Mouse (Mus musculus) MEL (cell line): ENCODE data around the gene Pcnt. TPM values are rescaled to one million over a fixed set of nuclear protein-coding genes. Genes with fewer than 3 reads are reported as not detected.

Experiments used
- DNase-seq: peaks from one replicate; pipeline ENCODE4 v3.0.0; 2011; ENCODE audit warnings: low read depth, low spot score
- H3K27ac ChIP-seq: 2 replicates; pipeline ENCODE4 v1.5.1; 2012; ENCODE audit warnings: low read depth, mild to moderate bottlenecking, control low read depth, low read length, moderate library complexity; ENCODE audit not compliant: control insufficient read depth
- H3K27me3 ChIP-seq, 2 experiments: fragments of 150-350 bp in 1 of 2; sonication (generic) in 1 of 2; 2 replicates each; pipeline ENCODE4 v1.6.1; 2012; ENCODE audit warnings: low read length in 2 of 2, mild to moderate bottlenecking in 2 of 2, improper control_type of control experiment in 1 of 2, moderate library complexity in 1 of 2; ENCODE audit not compliant: insufficient read depth in 2 of 2, control insufficient read depth in 1 of 2
- H3K36me3 ChIP-seq, 2 experiments: 2 replicates each; pipeline ENCODE4 v1.6.1; 2012 to 2014; ENCODE audit warnings: low read length in 2 of 2, improper control_type of control experiment in 1 of 2, inconsistent platforms in 1 of 2, mild to moderate bottlenecking in 1 of 2; ENCODE audit not compliant: insufficient read depth in 2 of 2, control insufficient read depth in 1 of 2
- H3K4me1 ChIP-seq, 2 experiments: fragments of 150-350 bp in 1 of 2; sonication (generic) in 1 of 2; 2 replicates each; pipeline ENCODE4 v1.6.1; 2012; ENCODE audit warnings: low read length in 2 of 2, improper control_type of control experiment in 1 of 2, mild to moderate bottlenecking in 1 of 2; ENCODE audit not compliant: insufficient read depth in 2 of 2, control insufficient read depth in 1 of 2
- H3K4me3 ChIP-seq, 2 experiments: fragments of 150-350 bp in 1 of 2; sonication (generic) in 1 of 2; 2 replicates each; pipeline ENCODE4 v1.5.1; 2012; ENCODE audit warnings: low read depth in 2 of 2, low read length in 2 of 2, mild to moderate bottlenecking in 2 of 2, moderate library complexity in 2 of 2, control low read depth in 1 of 2, improper control_type of control experiment in 1 of 2; ENCODE audit not compliant: control insufficient read depth in 1 of 2, insufficient read depth in 1 of 2
- H3K79me2 ChIP-seq: 2 replicates; pipeline ENCODE4 v1.6.1; 2012; ENCODE audit warnings: mild to moderate bottlenecking, low read length, moderate library complexity; ENCODE audit not compliant: control insufficient read depth, poor library complexity, insufficient read depth
- H3K9ac ChIP-seq: 2 replicates; pipeline ENCODE4 v1.6.1; 2012; ENCODE audit warnings: low read depth, mild to moderate bottlenecking, control low read depth, low read length, moderate library complexity; ENCODE audit not compliant: control insufficient read depth, poor library complexity, severe bottlenecking
- H3K9me3 ChIP-seq: fragments of 150-350 bp; sonication (generic); replicated peaks from 2 replicates; pipeline ENCODE4 v1.6.1; 2012; ENCODE audit warnings: mild to moderate bottlenecking, low read length, improper control_type of control experiment, moderate library complexity; ENCODE audit not compliant: insufficient read depth
- CHD1 ChIP-seq: IDR thresholded peaks from 2 replicates; pipeline ENCODE4 v1.6.1; 2012; ENCODE audit warnings: low read depth, mild to moderate bottlenecking, inconsistent platforms, low read length, improper control_type of control experiment
- CHD2 ChIP-seq: IDR thresholded peaks from 2 replicates; pipeline ENCODE4 v1.6.1; 2011; ENCODE audit warnings: low read length, improper control_type of control experiment
- ELF1 ChIP-seq: IDR thresholded peaks from 2 replicates; pipeline ENCODE4 v1.6.1; 2014; ENCODE audit warnings: low read depth, mild to moderate bottlenecking, inconsistent platforms, low read length, improper control_type of control experiment, moderate library complexity
- EP300 ChIP-seq, 2 experiments: IDR thresholded peaks; 2 replicates each; pipeline ENCODE4 v1.6.1; 2011; ENCODE audit warnings: improper control_type of control experiment in 2 of 2, low read length in 2 of 2, low read depth in 1 of 2, mild to moderate bottlenecking in 1 of 2
- GATA1 ChIP-seq: IDR thresholded peaks from 2 replicates; pipeline ENCODE4 v1.6.1; 2011; ENCODE audit warnings: low read depth, low read length, improper control_type of control experiment
- KAT2A ChIP-seq: conservative IDR thresholded peaks from 2 replicates; pipeline ENCODE4 v1.6.1; 2012; ENCODE audit warnings: low read depth, low read length, improper control_type of control experiment, inconsistent platforms
- MEF2A ChIP-seq: IDR thresholded peaks from 2 replicates; pipeline ENCODE4 v1.6.1; 2014; ENCODE audit warnings: low read depth, mild to moderate bottlenecking, inconsistent platforms, low read length, improper control_type of control experiment; ENCODE audit not compliant: poor library complexity, insufficient replicate concordance, severe bottlenecking; ENCODE audit errors: extremely low read depth
- POLR2A ChIP-seq, 2 experiments: IDR thresholded peaks; 2 replicates each; pipeline ENCODE4 v1.6.1; 2011 to 2012; ENCODE audit warnings: low read length in 2 of 2, mild to moderate bottlenecking in 2 of 2, control low read depth in 1 of 2, improper control_type of control experiment in 1 of 2, low read depth in 1 of 2, moderate library complexity in 1 of 2; ENCODE audit not compliant: control insufficient read depth in 1 of 2, insufficient read depth in 1 of 2, poor library complexity in 1 of 2
- POLR2AphosphoS2 ChIP-seq: IDR thresholded peaks from 2 replicates; pipeline ENCODE4 v1.6.1; 2011; ENCODE audit warnings: low read length, improper control_type of control experiment
- POLR2AphosphoS5 ChIP-seq: IDR thresholded peaks from 2 replicates; pipeline ENCODE4 v1.6.1; 2012; ENCODE audit warnings: low read depth, borderline replicate concordance, mild to moderate bottlenecking, inconsistent platforms, low read length, moderate library complexity, mixed read lengths
- RAD21 ChIP-seq: IDR thresholded peaks from 2 replicates; pipeline ENCODE4 v1.6.1; 2011; ENCODE audit warnings: mild to moderate bottlenecking, low read depth, low read length, improper control_type of control experiment
- RCOR1 ChIP-seq: IDR thresholded peaks from 2 replicates; pipeline ENCODE4 v1.6.1; 2012; ENCODE audit warnings: low read depth, mild to moderate bottlenecking, inconsistent platforms, low read length, improper control_type of control experiment
- SMC3 ChIP-seq: IDR thresholded peaks from 2 replicates; pipeline ENCODE4 v1.6.1; 2011; ENCODE audit warnings: low read depth, low read length, improper control_type of control experiment
- TBP ChIP-seq: IDR thresholded peaks from 2 replicates; pipeline ENCODE4 v1.8.0; 2011; ENCODE audit warnings: low read depth, low read length, improper control_type of control experiment
- ZKSCAN1 ChIP-seq: IDR thresholded peaks from 2 replicates; pipeline ENCODE4 v1.6.1; 2012; ENCODE audit warnings: low read depth, mild to moderate bottlenecking, inconsistent platforms, low read length, improper control_type of control experiment, moderate library complexity
- ZNF384 ChIP-seq: IDR thresholded peaks from 2 replicates; pipeline ENCODE4 v1.6.1; 2012; ENCODE audit warnings: low read depth, mild to moderate bottlenecking, inconsistent platforms, low read length, improper control_type of control experiment
- polyA plus RNA-seq, 2 experiments: library from polyadenylated mRNA; stranded (reverse) in 1 of 2; unstranded in 1 of 2; fragments of >175 nt in 1 of 2; fragments of >200 nt in 1 of 2; gene quantifications; 2 replicates each; pipeline versions ENCODE4 v1.2.1 to v1.2.4; 2012; ENCODE audit warnings: low replicate concordance in 2 of 2, low read depth in 1 of 2; ENCODE audit not compliant: insufficient read length in 2 of 2, insufficient read depth in 1 of 2, missing spikeins in 1 of 2
- total RNA-seq: library from RNA; depleted of rRNA; stranded (reverse); fragments of 300-350 nt; gene quantifications from 2 replicates; pipeline ENCODE4 v1.2.3, GENCODE M21; 2012

Pcnt gene
- total and polyA plus RNA-seq, 3 experiments, result 30.7 to 51.3 (median 36.4) TPM

GRCm38 (mm10) chr10:76425674-76426073 is 16.9 kb downstream of the Pcnt start:
- Histone ChIP-seq H3K79me2 (no peaks in the 10 kb centered on the region), H3K4me1 (no peaks in the 10 kb centered on the region), H3K4me3 (no peak overlapping the region), H3K9ac (no peak overlapping the region), H3K9me3 (no peaks in the 10 kb centered on the region), H3K27me3 (no peaks in the 10 kb centered on the region), H3K27ac (no peak overlapping the region), H3K36me3 (peaks cover 0 to 24% of the 10 kb centered on the region in 2 experiments; a peak in 2 of 4 replicates)
- TF ChIP-seq POLR2AphosphoS2, result no peak
- DNase-seq, result no peak

GRCm38 (mm10) chr10:76416811-76417210 is 25.8 kb downstream of the Pcnt start:
- H3K9me3 ChIP-seq, result no peaks in the 10 kb centered on the region
- no peaks in the 10 kb centered on the region for H3K79me2 ChIP-seq
- no peak for DNase-seq
- peaks cover 0 to 22% of the 10 kb centered on the region in 2 experiments; a peak in 2 of 4 replicates for H3K36me3 ChIP-seq
- no peak for TF ChIP-seq POLR2A (IDR thresholded peaks at IDR 0.05; ENCODE audit: control insufficient read depth in 1 of 2, insufficient read depth in 1 of 2, low read depth in 1 of 2, low read length in 2 of 2, poor library complexity in 1 of 2)
- no peak for TF ChIP-seq RAD21
- no peak for TF ChIP-seq POLR2AphosphoS5
- no peak for TF ChIP-seq ZNF384
- no peak for TF ChIP-seq SMC3
- no peak for TF ChIP-seq ELF1
- no peak for TF ChIP-seq CHD2
- TF ChIP-seq RCOR1, result no peak
- TF ChIP-seq EP300 (IDR thresholded peaks at IDR 0.05; ENCODE audit: low read depth in 1 of 2, low read length in 2 of 2), result no peak
- TF ChIP-seq CHD1, result no peak
- TF ChIP-seq, all 39 proteins: peak for 0
- Histone ChIP-seq H3K27me3 (no peaks in the 10 kb centered on the region), H3K9ac (no peak overlapping the region), H3K4me3 (no peak overlapping the region), H3K27ac (no peak overlapping the region), H3K4me1 (no peaks in the 10 kb centered on the region)

GRCm38 (mm10) chr10:76408520-76408919 is 34.1 kb downstream of the Pcnt start:
- TF ChIP-seq GATA1 (no peak), MEF2A (no peak), TBP (no peak), ZKSCAN1 (no peak), CHD2 (no peak), KAT2A (no peak)
- peaks cover 0 to 2% of the 10 kb centered on the region in 2 experiments; a peak in 1 of 4 replicates for H3K36me3 ChIP-seq
- no peak for DNase-seq
- no peaks in the 10 kb centered on the region for H3K9me3 ChIP-seq
- H3K4me1 ChIP-seq, result no peaks in the 10 kb centered on the region
- no peaks in the 10 kb centered on the region for H3K27me3 ChIP-seq
- H3K79me2 ChIP-seq, result no peaks in the 10 kb centered on the region
- no peak overlapping the region for H3K9ac ChIP-seq
- H3K4me3 ChIP-seq, result no peak overlapping the region
- H3K27ac ChIP-seq, result no peak overlapping the region
